Mouse (Mus musculus) adrenal gland, adult (tissue): ENCODE measurements around the gene Muc1.
"Not testable (repeated sequence)": the region's sequence is repeated elsewhere in the genome, so short reads cannot be mapped to it uniquely, and the experiment has no call there.

Experiments
- DNase-seq, 2 experiments: peaks; one replicate each; pipeline ENCODE4 v3.0.0; 2022 to 2023; ENCODE audit warnings: low spot score in 1 of 2; ENCODE audit not compliant: inconsistent age in 2 of 2

Gene Muc1

DNA sequence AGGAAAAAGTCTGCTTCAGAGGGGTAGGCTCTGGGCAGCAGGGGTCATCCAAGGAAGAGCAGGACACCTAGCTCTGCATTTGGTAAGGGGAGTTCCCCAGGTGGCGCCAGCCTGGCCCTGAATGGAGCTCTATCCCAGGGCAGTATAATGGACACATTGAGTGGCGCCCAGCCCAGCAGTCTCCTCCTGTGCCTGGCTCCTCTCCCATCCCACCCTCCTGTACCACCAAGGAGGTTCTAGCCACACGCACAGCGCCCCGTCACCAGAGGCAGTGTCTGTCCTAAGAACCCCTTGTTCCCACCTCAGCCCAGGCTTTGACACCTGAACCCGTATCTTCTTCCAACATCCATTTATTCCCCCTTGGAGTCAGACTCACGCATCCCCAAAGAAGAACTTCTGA is 19.1 kb upstream of the Muc1 start:
- no peak for DNase-seq

DNA sequence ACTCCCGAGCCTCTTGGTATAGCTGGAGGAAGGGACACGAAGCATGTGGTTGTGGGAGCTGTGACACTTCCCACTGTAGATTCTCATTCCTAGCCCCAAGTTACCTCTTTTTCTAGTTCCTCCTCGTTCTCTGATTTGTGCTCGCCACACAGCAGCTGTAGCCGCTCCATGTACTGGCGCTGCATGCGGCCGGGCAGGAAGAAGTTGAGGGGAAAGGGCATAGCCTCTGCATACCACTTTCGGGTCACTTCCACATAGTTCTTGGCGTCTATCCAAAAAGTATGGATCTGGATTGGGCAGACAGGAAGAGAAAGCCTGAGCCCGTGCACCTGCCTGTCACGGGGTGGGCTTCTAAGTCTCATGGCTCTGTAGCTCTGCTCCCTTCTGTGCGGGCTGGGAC is 18.7 kb upstream of the Muc1 start:
- no peak for DNase-seq

DNA sequence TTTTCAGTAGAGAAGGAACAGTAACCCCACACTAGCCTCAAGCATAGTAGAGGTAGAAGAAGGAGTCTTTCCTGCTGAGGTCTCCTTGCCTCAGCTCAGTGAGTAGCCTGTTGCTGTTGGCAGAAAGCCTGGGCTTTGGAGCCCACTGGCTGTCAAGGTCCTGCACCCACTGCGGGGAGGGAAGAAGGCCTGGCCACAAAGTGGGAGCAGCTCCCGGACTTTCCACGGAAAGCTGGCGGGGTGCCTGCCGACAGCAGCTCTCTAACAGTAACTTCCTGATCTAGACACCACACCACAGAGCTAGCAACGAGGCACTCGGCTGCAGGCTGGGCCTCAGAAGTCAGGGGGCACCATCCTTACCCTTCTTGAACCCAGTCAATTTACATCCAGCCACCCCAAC is 18.1 kb upstream of the Muc1 start:
- DNase-seq: no peak

DNA sequence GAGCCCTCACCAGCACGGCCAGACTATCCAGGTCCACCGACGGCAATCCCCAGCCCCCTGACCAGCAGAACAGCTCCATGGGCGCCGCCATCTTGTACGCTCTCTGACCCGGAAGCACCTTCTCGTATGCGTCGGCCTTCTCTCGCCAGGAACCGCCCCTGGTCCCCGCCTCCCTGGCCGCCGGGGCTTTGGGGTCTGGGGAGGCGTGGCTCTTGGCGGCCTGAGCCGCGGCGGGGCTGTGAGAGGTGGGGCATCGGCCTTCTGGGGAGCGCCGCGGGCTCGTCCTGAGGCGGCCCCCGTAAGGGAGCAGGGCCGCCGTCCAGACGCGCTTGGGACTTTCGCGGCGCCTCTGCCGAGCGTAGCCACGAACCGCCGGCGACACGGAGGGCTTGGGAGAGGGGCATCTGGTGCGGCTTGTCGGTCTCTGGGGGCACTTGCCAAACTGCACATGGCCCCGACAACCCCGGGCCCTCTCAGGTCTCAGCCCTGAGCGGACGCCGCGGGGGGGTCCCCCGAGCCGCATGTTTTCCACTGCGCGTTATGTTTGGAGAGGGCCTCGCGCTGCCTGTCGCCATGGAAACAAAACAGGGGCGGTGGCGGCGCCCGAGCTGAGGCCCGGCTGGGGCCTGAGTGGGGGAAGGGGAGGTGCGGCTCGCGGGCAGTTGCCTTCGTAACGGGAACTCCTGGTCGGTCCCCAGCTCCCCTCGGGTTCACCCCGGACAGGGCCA is 14.9 kb upstream of the Muc1 start:
- DNase-seq: peak; percentile 94 to 97

DNA sequence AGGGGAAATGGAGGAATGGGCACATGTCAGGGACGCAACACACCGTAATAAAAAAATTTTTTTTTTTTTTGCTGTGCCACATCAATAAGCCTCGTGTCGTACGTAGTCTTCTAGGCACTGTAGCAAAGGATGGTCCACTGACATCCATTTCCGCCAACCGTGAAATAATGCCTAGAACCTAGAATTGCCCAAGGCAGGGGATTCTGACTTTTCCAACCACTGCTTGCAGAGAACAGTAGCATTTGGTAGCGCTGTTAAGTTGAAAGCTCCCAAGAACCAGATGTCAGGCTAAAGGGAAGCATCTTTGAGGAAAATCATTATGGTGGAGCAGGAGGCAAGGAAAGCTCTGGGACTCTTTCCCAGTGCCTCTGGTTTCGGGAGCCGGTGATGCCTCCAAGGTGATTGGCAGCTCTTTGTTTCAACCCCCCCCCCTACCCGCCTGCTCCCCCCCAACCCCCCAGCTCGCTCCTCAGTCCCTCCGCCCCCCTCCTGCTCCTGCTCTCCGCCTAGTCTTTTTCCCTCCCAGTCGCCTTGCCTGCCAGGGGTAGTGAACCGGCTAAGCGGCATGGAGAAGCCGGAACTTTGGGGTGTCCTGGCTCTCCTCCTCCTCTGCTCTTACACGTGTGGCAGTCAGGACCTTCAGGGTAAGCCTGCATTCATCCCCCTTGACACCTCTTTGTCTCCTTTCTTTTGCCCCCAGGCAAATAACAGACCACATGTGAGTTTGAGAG is 14.0 kb upstream of the Muc1 start, which contains the start of gene Thbs3:
TSS of gene Thbs3 (plus strand) at position 500 of the 731 bp plus-strand sequence.
- DNase-seq: no peak

DNA sequence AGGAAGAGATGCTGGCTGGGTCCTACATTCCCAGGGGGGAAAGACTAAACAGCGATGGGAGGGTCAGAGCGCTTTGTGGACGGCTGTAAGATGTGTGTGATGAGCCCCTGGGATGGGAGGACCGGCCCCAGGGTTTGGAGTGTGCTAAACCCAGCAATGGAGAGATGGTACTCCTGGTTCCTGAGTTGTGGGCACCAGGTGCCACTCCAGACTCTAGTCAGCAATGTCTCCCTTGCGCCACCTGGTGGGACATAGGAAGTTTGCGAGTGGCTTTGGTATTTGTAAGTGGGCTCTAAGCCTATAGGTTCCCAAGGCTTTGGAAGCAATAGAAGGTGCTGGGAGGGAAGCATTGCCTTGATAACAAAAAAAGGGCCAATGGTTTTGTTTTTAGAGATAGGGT is 13.0 kb upstream of the Muc1 start:
- DNase-seq: peak; percentile 77 to 93

DNA sequence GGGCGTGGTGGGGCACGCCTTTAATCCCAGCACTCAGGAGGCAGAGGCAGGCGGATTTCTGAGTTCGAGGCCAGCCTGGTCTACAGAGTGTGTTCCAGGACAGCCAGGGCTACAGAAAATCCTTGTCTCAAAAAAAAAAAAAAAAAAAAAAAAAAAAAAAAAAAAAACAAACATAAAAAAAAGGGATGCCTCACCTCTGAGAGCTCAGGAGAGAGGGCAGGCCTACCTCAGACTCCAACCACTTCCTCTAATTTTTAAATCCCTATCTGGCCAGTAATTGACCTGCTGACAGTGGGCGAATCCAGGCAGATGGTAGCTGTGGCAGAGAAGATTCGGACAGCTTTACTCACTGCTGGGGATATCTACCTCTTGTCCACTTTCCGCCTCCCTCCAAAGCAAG is 12.4 kb upstream of the Muc1 start:
- DNase-seq: not testable (repeated sequence)

DNA sequence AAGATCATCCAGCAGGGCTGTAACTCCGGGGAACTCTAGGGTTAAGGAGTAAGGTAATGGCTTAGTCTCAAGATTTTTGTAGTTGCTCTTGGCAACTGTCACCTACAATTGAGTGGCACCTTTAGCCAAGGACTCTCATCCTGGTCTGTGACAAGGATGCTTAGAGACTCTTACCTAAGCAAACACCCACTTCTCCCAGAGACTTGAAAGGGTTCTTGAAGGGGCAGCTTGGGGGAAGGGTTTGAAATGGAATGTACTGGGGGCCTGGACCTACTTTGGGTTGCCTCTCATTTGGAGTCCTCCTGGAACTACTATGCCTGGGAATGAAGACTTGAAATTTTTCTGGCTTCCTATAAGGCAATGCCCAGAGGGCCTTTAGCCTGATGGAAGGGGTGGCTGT is 10.6 kb upstream of the Muc1 start:
- no peak for DNase-seq

DNA sequence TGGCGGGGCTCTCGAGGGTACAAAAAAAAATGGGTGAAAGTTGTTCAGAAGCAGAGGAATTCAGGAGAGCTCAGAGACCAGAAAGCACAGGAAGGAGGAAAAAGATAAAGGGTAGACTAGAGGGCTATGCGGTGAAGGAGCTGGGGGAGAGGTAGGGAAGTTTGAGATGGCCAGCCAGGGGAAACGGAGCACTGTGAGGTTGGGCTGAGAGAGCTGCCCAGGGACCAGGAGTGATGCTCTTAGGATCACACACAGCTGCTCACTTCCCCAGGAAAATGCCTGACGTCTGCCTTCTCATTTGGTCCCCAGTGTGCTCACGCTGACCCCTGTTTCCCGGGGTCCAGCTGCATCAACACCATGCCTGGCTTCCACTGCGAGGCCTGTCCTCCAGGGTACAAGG is 9.3 kb upstream of the Muc1 start:
- DNase-seq: no peak

DNA sequence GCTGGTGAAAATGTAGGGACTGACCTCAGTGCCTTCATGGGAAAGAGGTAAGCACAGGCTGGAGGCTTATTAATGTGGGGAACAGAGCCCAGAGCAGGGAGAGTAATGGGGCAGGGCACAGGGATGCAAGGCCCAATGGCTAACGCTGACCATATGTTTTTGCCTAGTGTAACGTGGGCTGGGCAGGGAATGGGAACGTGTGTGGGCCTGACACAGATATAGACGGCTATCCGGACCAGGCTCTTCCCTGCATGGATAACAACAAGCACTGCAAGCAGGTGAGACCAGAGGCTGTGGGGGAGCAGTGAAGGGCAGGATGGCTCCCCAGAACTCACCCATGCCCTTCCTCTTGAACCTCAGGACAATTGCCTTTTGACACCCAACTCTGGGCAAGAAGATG is 7.7 kb upstream of the Muc1 start:
- no peak for DNase-seq

DNA sequence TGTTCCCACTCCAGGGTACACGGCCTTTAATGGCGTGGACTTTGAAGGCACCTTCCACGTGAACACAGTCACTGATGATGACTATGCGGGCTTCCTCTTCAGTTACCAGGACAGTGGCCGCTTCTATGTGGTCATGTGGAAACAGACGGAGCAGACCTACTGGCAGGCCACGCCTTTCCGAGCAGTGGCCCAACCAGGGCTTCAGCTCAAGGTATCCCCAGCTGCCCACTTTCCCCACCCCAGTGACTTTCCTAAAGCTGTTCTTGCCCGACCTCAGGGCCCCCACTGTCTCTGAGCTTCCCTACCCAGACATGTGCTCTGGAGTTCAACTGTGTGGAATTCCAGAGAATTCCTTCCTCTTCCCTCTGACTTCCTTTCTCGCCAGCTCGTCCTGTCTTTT is 4.1 kb upstream of the Muc1 start:
- no peak for DNase-seq

DNA sequence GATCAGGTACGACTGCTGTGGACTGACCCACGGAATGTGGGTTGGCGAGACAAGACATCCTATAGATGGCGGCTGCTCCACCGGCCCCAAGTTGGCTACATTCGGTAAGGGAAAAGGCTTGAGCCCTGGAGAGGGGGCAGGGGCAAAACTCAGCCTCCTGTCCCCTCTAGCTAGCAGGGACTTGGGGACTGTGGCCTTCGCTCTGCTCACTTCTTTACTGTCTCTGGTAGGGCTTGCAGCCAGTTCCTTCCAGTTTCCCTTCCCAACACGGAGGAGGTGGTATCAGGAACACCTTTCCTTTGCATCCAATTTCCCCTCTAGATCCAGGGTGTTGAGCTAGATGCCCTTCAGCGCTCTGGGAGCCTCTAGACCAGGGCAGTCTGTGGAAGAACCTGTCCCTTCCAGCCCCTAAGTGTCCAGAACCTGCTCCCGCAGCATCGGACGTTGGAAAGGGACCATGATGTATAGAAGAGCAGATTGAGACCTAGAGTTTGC is 3.5 kb upstream of the Muc1 start:
- DNase-seq: no peak

DNA sequence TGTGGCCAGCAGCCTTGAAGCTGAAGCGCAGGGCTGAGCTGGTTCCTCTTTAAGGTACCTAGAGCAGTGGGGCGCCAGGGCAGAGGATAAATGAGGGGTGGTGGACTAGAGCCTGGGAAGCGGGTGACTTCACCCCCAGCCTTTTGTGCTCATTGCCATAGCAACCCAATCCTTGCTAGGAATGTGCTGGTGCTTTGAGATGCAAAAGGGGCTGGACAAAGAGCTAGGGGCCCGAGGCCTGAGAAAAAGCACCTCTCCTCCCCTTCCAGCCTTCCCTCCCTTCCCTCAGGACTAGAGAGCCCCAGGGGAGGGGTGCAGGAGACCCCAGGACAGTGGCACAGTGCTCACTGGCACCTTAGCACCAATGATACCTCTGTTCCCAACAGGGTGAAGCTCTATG is 2.9 kb upstream of the Muc1 start:
- DNase-seq: no peak

DNA sequence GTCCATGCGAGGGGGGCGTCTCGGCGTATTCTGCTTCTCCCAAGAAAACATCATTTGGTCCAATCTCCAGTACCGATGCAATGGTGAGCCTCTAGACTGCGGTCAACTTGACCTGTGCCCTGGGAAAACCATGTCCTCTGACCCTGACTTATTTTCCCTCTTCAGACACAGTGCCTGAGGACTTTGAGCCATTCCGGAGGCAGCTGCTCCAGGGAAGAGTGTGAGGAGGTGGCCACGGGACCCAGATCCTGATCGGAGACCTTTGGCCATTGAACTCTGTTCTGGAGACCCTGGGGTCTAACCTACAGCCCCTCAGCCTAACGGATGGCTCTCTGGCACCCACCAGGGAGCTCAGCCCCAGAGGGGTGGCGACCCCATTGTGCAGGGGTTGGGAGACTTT is 2.5 kb upstream of the Muc1 start:
- no peak for DNase-seq

DNA sequence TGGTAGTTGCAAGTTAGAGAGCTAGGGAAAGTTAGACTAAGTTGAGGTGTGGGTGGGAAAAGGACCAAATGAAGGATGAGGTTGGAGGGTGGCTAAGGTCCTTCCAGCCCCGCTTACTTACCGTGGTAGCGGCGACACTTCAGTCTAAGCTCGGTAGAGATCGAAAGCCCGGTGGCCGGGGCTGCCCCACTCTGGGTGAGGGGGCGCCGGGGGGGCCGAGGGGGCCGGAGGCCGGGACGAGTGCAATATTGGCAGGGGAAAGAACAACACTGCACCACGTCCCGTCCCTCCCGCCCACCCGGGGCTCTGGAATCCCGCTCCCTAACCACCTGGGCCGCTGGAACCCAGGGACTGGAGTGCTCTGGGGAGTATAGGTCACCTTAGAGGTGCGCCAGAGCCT is 2.0 kb upstream of the Muc1 start, which contains the start of gene Mtx1:
TSS of gene Mtx1 (minus strand) at position 189 of the 400 bp plus-strand sequence.
- peak in 1 of 2 experiments; percentile 40 for DNase-seq

DNA sequence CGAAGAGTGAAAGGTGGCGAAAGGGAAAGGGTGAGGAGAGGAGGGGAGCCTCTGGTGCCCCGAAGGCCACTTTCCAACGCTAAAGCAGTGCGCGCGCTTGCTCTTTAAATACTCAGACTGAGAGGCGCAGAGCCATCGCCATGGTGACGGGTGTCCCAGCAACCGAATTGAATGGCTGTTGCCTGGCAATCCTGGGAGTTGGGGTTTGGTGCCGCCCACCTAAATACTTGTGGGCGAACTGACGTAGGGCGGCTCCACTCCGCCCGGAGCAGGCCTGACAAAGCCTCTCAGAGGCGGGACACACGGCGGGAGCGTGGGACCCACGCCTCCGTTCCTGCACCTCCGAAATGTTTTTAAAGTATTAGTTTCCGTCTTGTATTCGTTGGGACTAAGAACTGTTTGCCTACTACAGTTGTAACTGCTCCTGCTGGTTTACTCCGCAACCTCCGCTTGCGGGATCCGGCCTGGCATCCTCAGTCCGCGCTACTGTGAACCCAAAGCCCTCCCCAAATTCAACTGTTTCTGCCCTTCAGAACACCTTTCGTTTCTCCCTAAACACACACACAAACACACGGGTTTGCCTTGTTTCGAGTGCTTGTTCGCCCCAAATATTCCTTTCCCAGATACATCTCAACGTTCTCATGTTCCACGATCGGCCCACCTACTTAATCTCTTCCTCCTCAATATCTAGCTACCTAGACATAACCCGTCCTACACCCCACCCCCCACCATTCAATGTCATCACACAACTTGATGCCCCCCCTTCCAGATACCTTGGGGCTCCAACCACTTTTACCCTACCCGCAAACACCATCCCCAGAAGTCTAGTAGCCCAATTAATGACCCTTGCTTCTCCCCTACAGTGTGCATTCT is 1.3 kb upstream of the Muc1 start:
- peak; percentile 90 to 92 for DNase-seq

DNA sequence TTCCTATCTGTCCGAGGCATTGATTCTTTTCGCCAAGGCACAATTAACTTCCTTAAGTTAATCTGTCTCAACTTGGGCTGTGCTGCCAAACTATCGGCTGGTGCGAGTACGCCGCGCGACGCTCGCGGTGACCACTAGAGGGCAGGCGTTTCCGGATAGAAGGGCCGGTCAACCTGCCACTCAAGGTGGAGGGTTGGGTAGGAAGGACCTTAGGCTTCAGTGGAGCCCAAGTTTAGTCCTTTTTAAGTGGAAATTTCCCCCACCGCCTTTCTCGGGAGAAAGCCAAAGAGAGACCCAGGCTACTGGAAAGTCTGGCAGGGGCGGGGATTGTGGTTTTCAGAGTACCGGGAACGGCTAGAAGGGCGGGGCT is 692 bp upstream of the Muc1 start:
- DNase-seq: peak; percentile 87 to 96

DNA sequence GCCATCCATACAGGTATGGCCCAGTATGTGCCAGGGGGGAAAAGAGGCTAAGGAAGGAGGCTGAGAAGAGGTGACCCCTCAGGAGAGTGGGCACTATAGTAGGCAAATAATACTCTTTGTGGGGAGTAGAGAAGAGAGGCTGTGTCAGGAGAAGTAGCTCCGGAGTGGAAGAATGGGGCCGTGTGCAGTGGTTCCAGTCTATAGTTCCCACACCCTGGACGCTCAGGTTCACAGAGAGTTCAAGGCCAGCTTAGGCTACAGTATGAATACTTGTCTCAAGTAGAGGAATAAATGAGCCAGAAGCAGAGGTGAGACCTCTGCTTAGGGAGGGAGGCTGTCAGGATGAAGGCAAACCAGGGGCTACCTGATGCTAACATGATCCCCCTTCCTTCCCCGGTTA is 419 bp downstream of the Muc1 start:
- no peak for DNase-seq

DNA sequence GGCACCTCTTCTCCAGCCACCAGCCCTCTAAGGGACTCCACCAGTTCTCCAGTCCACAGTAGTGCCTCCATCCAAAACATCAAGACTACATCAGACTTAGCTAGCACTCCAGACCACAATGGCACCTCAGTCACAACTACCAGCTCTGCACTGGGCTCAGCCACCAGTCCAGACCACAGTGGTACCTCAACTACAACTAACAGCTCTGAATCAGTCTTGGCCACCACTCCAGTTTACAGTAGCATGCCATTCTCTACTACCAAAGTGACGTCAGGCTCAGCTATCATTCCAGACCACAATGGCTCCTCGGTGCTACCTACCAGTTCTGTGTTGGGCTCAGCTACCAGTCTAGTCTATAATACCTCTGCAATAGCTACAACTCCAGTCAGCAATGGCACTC is 1.7 kb downstream of the Muc1 start:
- no peak for DNase-seq

DNA sequence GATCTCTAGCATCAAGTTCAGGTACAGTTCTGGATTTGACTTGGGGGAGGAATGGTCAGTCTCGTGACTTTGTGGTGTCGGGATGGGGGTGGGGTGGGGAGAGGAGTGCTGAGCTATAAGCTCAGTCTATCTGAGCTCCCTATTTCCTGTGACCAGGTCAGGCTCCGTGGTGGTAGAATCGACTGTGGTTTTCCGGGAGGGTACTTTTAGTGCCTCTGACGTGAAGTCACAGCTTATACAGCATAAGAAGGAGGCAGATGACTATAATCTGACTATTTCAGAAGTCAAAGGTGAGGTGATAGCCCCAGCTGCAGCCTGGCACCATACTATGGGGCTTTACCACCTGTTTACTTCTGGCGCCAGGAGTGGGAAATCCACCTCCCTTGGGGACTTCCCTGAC is 2.5 kb downstream of the Muc1 start:
- no peak for DNase-seq

DNA sequence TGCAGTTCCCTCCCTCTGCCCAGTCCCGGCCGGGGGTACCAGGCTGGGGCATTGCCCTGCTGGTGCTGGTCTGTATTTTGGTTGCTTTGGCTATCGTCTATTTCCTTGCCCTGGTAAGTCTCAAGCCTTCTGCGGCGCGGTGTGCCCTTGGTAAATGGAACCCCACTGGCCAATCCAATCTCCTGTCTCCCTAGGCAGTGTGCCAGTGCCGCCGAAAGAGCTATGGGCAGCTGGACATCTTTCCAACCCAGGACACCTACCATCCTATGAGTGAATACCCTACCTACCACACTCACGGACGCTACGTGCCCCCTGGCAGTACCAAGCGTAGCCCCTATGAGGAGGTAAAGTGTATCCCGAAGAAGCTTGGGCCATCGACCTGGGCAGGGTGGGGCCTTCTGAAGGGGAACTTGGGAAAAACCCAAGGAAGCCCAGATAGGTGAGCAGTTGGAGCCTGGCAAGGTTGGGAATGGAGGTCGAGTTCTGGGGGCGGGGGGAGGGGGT is 3.0 kb downstream of the Muc1 start:
- no peak for DNase-seq
